Mouse (Mus musculus) small intestine, adult 2 months (tissue): Measurements from ENCODE around the gene Acly.

Experiments used
- CTCF ChIP-seq: fragments of 200-500 bp; IDR thresholded peaks from 2 replicates; pipeline ENCODE4 v1.5.1; 2012; ENCODE audit warnings: low read depth, mild to moderate bottlenecking, control low read depth, inconsistent platforms, low read length, moderate library complexity, mixed read lengths; ENCODE audit not compliant: insufficient replicate concordance, insufficient read length; ENCODE audit errors: extremely low read depth
- POLR2A ChIP-seq: fragments of 200-500 bp; IDR thresholded peaks from 2 replicates; pipeline ENCODE4 v1.6.1; 2012; ENCODE audit warnings: low read depth, mild to moderate bottlenecking, control low read depth, inconsistent platforms, low read length, moderate library complexity

- TF ChIP-seq POLR2A (no peak), CTCF (no peak)
Measured at GRCm38 (mm10) chr11:100510556-100510955, 17.2 kb downstream of the Acly start.
